Mouse (Mus musculus): Measurements from ENCODE around the gene Ttc7b.

GRCm38 (mm10) chr12:100447161-100447560 lies 73.5 kb downstream of the Ttc7b start:
- no peak for TF ChIP-seq POLR2A (IDR thresholded peaks at IDR 0.05; ENCODE audit: borderline replicate concordance, extremely low read depth, insufficient read depth, insufficient read length, poor library complexity, severe bottlenecking)
- no peak for TF ChIP-seq CTCF (IDR thresholded peaks at IDR 0.05; ENCODE audit: borderline replicate concordance, extremely low read depth, insufficient read depth, insufficient read length)

Data from brain, embryonic 14.5 days (tissue).